Mouse (Mus musculus) liver, adult 2 months (tissue): ENCODE data around the gene Ndufa11.

Experiments
- CTCF ChIP-seq: fragments of 200-500 bp; IDR thresholded peaks from 2 replicates; pipeline ENCODE4 v1.5.1; 2011; ENCODE audit warnings: low read depth, low read length, control low read depth
- POLR2A ChIP-seq: fragments of 200-500 bp; IDR thresholded peaks from 2 replicates; pipeline ENCODE4 v1.6.1; 2011; ENCODE audit warnings: low read length, control low read depth; ENCODE audit not compliant: insufficient read depth; ENCODE audit errors: extremely low read depth

- TF ChIP-seq CTCF (no peak), POLR2A (no peak)
Observed at GRCm38 (mm10) chr17:56708692-56709091, 8.9 kb upstream of the Ndufa11 start.
